8 mouse cellular contexts compared by ENCODE assay signal in genomic region chr2:5844181-5844872, GRCm38 (mm10). TPM values are rescaled to one million over a fixed set of nuclear protein-coding genes. Genes with fewer than 3 reads are reported as not detected.
DNase-seq lines count a peak whose midpoint lies in the region; ATAC-seq and TF ChIP-seq lines count a peak whose summit lies in the region.
"Had no signal": no experiment of that assay in that cellular context is flagged by ENCODE, and none has a peak within 500 bp of the region (broad histone marks: within the 10 kb centered on the region; RNA-seq: fewer than 3 reads in every experiment).

No protein-coding gene starts in this region.

- H3K36me3 ChIP-seq in spleen, adult 2 months (ENCODE audit: control insufficient read depth, insufficient read depth, low read length), result peaks cover 14% of the 10 kb centered on the region
- H3K36me3 ChIP-seq in erythroblast, embryonic 14.5 days (ENCODE audit: control insufficient read depth), result peaks cover 49% of the 10 kb centered on the region
- peaks cover 43% of the 10 kb centered on the region for H3K36me3 ChIP-seq in limb, embryonic 12.5 days
- peaks cover 21% of the 10 kb centered on the region for H3K36me3 ChIP-seq in stomach, embryonic 14.5 days (ENCODE audit: control insufficient read depth, insufficient read depth, low read length)

- peak overlapping the region; percentile 95 for H3K27ac ChIP-seq in spleen, adult 2 months (ENCODE audit: insufficient read depth, low read length)
- H3K27ac ChIP-seq in limb, embryonic 12.5 days, result peak overlapping the region; percentile 93
- H3K27ac ChIP-seq in stomach, embryonic 14.5 days (ENCODE audit: low read length), result peak overlapping the region; percentile 86

- no peaks in the 10 kb centered on the region for H3K4me1 ChIP-seq in spleen, adult 2 months (ENCODE audit: control insufficient read depth, insufficient read depth, insufficient read length)
- H3K4me1 ChIP-seq in erythroblast, embryonic 14.5 days (ENCODE audit: control insufficient read depth), result peaks cover 41% of the 10 kb centered on the region
- H3K4me1 ChIP-seq in limb, embryonic 12.5 days (replicated peaks), result peaks cover 13% of the 10 kb centered on the region
- no peaks in the 10 kb centered on the region for H3K4me1 ChIP-seq in stomach, embryonic 14.5 days (ENCODE audit: control insufficient read depth, insufficient read depth, low read length)

- peak; percentile 38; the same call in 1 of the 2 replicates for ATAC-seq in limb, embryonic 12.5 days (ENCODE audit: insufficient number of reproducible peaks, insufficient read depth, low FRiP score, low TSS enrichment, low read depth)
- peak; percentile 7; the same call in 1 of the 2 replicates for ATAC-seq in stomach, embryonic 14.5 days (ENCODE audit: insufficient number of reproducible peaks, insufficient read depth, low FRiP score, low read depth)

- no peak for DNase-seq in spleen, adult 2 months (ENCODE audit: low read depth in 1 of 2, low spot score in 2 of 2)
- DNase-seq in spleen, adult 18-20 months, result no peak
- DNase-seq in kidney, adult 18-20 months, result no peak
- DNase-seq in adrenal gland, postnatal 10 days, result no peak

- peak overlapping the region; percentile 61 for H3K4me2 ChIP-seq in limb, embryonic 12.5 days
- H3K4me2 ChIP-seq in stomach, embryonic 14.5 days (replicated peaks; ENCODE audit: low read depth, low read length), result peak overlapping the region; percentile 62

- TF ChIP-seq CTCF in spleen, adult 2 months (IDR thresholded peaks at IDR 0.05; ENCODE audit: extremely low read depth, insufficient read depth, insufficient read length, insufficient replicate concordance), result no peak

- H3K9ac ChIP-seq in limb, embryonic 12.5 days (replicated peaks), result peak overlapping the region; percentile 81
- peak overlapping the region; percentile 85 for H3K9ac ChIP-seq in stomach, embryonic 14.5 days (replicated peaks; ENCODE audit: low read depth, low read length)

- 3% methylated on average over 23 of the region's 23 CpGs for WGBS in spleen, adult 2 months
- 4% methylated on average over 23 of the region's 23 CpGs for WGBS in limb, embryonic 12.5 days
- WGBS in stomach, embryonic 14.5 days, result 3% methylated on average over 23 of the region's 23 CpGs

- H3K9me3 ChIP-seq in erythroblast, embryonic 14.5 days (ENCODE audit: control insufficient read depth, low read length), result peaks cover 4% of the 10 kb centered on the region
- H3K9me3 ChIP-seq in limb, embryonic 12.5 days, result peaks cover 8% of the 10 kb centered on the region; the same call in 1 of the 2 replicates
- H3K9me3 ChIP-seq in stomach, embryonic 14.5 days (ENCODE audit: control insufficient read depth, low read depth, low read length), result no peaks in the 10 kb centered on the region

- H3K4me3 ChIP-seq in spleen, adult 2 months (ENCODE audit: extremely low read depth, insufficient read depth, insufficient read length), result peak overlapping the region; percentile 89
- peak overlapping the region; percentile 74 for H3K4me3 ChIP-seq in erythroblast, embryonic 14.5 days (replicated peaks)
- peak overlapping the region; percentile 73 for H3K4me3 ChIP-seq in limb, embryonic 12.5 days (replicated peaks)
- H3K4me3 ChIP-seq in stomach, embryonic 14.5 days (ENCODE audit: low read depth, low read length), result peak overlapping the region; percentile 78

- H3K27me3 ChIP-seq in spleen, adult 2 months (ENCODE audit: control insufficient read depth, insufficient read depth, low read length), result no peaks in the 10 kb centered on the region
- H3K27me3 ChIP-seq in erythroblast, embryonic 14.5 days (ENCODE audit: control insufficient read depth), result no peaks in the 10 kb centered on the region
- no peaks in the 10 kb centered on the region for H3K27me3 ChIP-seq in limb, embryonic 12.5 days
- no peaks in the 10 kb centered on the region for H3K27me3 ChIP-seq in stomach, embryonic 14.5 days (ENCODE audit: control insufficient read depth, insufficient read depth, low read length)

- no peak for TF ChIP-seq POLR2A in spleen, adult 2 months (IDR thresholded peaks at IDR 0.05; ENCODE audit: low read depth, low read length)

RNA-seq across cellular contexts. Expression of gene Nudt5, which starts 0.5 kb away (rescaled TPM):
- 5.1 TPM in 2 replicates for polyA plus RNA-seq in spleen, adult 2 months (2012; rRNA removed)
- polyA plus RNA-seq in erythroblast, embryonic 14.5 days (2012), result 0.63 and 1.5 TPM in 2 replicates
- polyA plus RNA-seq in limb, embryonic 12.5 days (2016; fragmentation: Nextera tagmentation; extraction: Ambion mirVana), result 91.8 and 93.2 TPM in 2 replicates
- 71.0 and 73.0 TPM in 2 replicates for polyA plus RNA-seq in stomach, embryonic 14.5 days (2014; fragmentation: Nextera tagmentation; extraction: Ambion mirVana)
- 10 to 100 TPM; 33.9 to 40.2 TPM for total RNA-seq in adrenal gland, postnatal 10 days (2021)

RNA-seq across cellular contexts. Expression of gene Cdc123, which starts 0.6 kb away (rescaled TPM):
- polyA plus RNA-seq in spleen, adult 2 months (2012; rRNA removed), result 27.6 and 29.2 TPM in 2 replicates
- 16.0 and 22.6 TPM in 2 replicates for polyA plus RNA-seq in erythroblast, embryonic 14.5 days (2012)
- 366 and 371 TPM in 2 replicates for polyA plus RNA-seq in limb, embryonic 12.5 days (2016; fragmentation: Nextera tagmentation; extraction: Ambion mirVana)
- 277 and 302 TPM in 2 replicates for polyA plus RNA-seq in stomach, embryonic 14.5 days (2014; fragmentation: Nextera tagmentation; extraction: Ambion mirVana)
- total RNA-seq in adrenal gland, postnatal 10 days (2021), result 100 to 1,000 TPM; 127 to 134 TPM

RNA-seq across cellular contexts. Expression of gene Gm13199, which starts 18.4 kb away (rescaled TPM):
- 1.2 and 1.3 TPM in 2 replicates for polyA plus RNA-seq in spleen, adult 2 months (2012; rRNA removed)
- polyA plus RNA-seq in erythroblast, embryonic 14.5 days (2012), result not detected in 2 replicates
- 1.8 and 3.7 TPM in 2 replicates for polyA plus RNA-seq in limb, embryonic 12.5 days (2016; fragmentation: Nextera tagmentation; extraction: Ambion mirVana)
- 1.2 and 2.0 TPM in 2 replicates for polyA plus RNA-seq in stomach, embryonic 14.5 days (2014; fragmentation: Nextera tagmentation; extraction: Ambion mirVana)
- total RNA-seq in adrenal gland, postnatal 10 days (2021), result 1 to 10 TPM in 1 of 2 experiments, not detected in 1; 2.1 TPM
- total RNA-seq: hematopoietic stem cell, adult 5-6 weeks had no signal

RNA-seq across cellular contexts. Expression of gene Sec61a2, which starts 50.9 kb away (rescaled TPM):
- 9.6 and 12.8 TPM in 2 replicates for polyA plus RNA-seq in spleen, adult 2 months (2012; rRNA removed)
- 0.04 and 0.07 TPM in 2 replicates for polyA plus RNA-seq in erythroblast, embryonic 14.5 days (2012)
- 97.0 and 104 TPM in 2 replicates for polyA plus RNA-seq in limb, embryonic 12.5 days (2016; fragmentation: Nextera tagmentation; extraction: Ambion mirVana)
- 90.0 and 99.8 TPM in 2 replicates for polyA plus RNA-seq in stomach, embryonic 14.5 days (2014; fragmentation: Nextera tagmentation; extraction: Ambion mirVana)
- 10 to 100 TPM; 34.3 to 56.1 TPM for total RNA-seq in adrenal gland, postnatal 10 days (2021)

Comparison
In these comparisons a context has a peak if more than half of its experiments do, and no peak if none do; other contexts are left out.
1. RNA of gene Nudt5, which starts 0.5 kb away (polyA plus RNA-seq): 91.8 to 93.2 TPM in limb, embryonic 12.5 days and 71.0 to 73.0 TPM in stomach, embryonic 14.5 days; 5.1 TPM in spleen, adult 2 months and 0.63 to 1.5 TPM in erythroblast, embryonic 14.5 days; every median in the first group is over 10 times any median in the second.
2. Peak in every context shown above with its lines, with median percentiles within 50 percentile points of each other: H3K27ac ChIP-seq and H3K4me3 ChIP-seq.